In the genomic region with DNA sequence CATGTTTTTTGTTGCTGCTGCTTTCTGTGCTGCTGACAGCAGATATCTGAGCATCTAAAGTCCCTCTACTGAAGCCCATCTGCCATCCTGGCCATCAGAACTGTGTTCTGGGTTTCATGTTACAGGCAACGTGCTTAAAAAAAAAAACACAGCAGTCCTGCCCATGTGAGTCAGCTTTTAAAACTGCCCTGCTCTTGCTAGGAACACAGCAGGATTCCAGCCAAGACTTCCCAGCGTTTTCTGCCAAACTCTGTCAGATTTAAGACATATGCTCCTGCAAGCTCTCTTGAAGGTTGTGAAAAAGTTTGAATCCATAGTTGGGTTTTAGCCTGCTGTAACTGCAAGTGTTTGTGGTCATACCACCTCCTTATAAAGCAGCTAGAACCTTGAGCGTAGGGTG, we compare ENCODE assay signal across 8 mouse cellular contexts. TPM values are rescaled to one million over a fixed set of nuclear protein-coding genes. Genes with fewer than 3 reads are reported as not detected.
DNase-seq lines count a peak whose midpoint lies in the region; ATAC-seq and TF ChIP-seq lines count a peak whose summit lies in the region.
"Had no signal": no experiment of that assay in that cellular context is flagged by ENCODE, and none has a peak within 500 bp of the region (broad histone marks: within the 10 kb centered on the region; RNA-seq: fewer than 3 reads in every experiment).

A gene (plus strand): TSS at position 298 of the 400 bp plus-strand sequence.

- no peaks in the 10 kb centered on the region for H3K4me1 ChIP-seq in heart, embryonic 13.5 days
- no peaks in the 10 kb centered on the region for H3K4me1 ChIP-seq in midbrain, embryonic 11.5 days (ENCODE audit: control insufficient read depth, insufficient read depth, low read length)

- H3ac ChIP-seq in myocyte (ENCODE audit: control insufficient read depth, insufficient read length), result no peak within 1 kb of the TSS

- no peak for TF ChIP-seq POLR2A in brain, embryonic 14.5 days (IDR thresholded peaks at IDR 0.05; ENCODE audit: borderline replicate concordance, extremely low read depth, insufficient read depth, insufficient read length, poor library complexity, severe bottlenecking)
- no peak for TF ChIP-seq POLR2A in myocyte (IDR thresholded peaks at IDR 0.05; ENCODE audit: insufficient read length, low read depth)

- in situ Hi-C loops in Patski (cut with MboI; ENCODE audit: low pct_unique_long_range_greater_than_20kb), result no loop called here

- POLR2A ChIA-PET in Patski (lab: Charles Lee), result no interaction called here

- no peak for DNase-seq in Patski (ENCODE audit: low read depth, low spot score)
- peak; percentile 75 for DNase-seq in brain, embryonic 14.5 days (ENCODE audit: low read depth)
- DNase-seq in left cerebral cortex, adult 11 months (ENCODE audit: low spot score), result peak; percentile 17
- no peak for DNase-seq in midbrain, embryonic 11.5 days (ENCODE audit: low spot score, missing footprints)

- TF ChIP-seq CTCF in Patski (IDR thresholded peaks at IDR 0.05), result no peak
- TF ChIP-seq CTCF in brain, embryonic 14.5 days (IDR thresholded peaks at IDR 0.05; ENCODE audit: borderline replicate concordance, extremely low read depth, insufficient read depth, insufficient read length), result no peak

- H3K9me3 ChIP-seq in heart, embryonic 13.5 days, result no peaks in the 10 kb centered on the region
- no peaks in the 10 kb centered on the region for H3K9me3 ChIP-seq in midbrain, embryonic 11.5 days (ENCODE audit: control insufficient read depth, low read length)

- CTCF ChIA-PET in Patski (lab: Charles Lee), result interaction anchor here (1.0 to 1.2 kb wide), 3 partner anchors 11 to 189 kb away, joined by 3 to 6 read pairs (median 3); no protein-coding TSS in a partner anchor

- H3K9ac ChIP-seq in heart, embryonic 13.5 days, result no peak within 1 kb of the TSS
- H3K9ac ChIP-seq in midbrain, embryonic 11.5 days (ENCODE audit: low read length), result no peak within 1 kb of the TSS

- H3K79me2 ChIP-seq in myocyte (ENCODE audit: control insufficient read depth, insufficient read depth), result no peaks in the 10 kb centered on the region

- H3K27ac ChIP-seq in heart, embryonic 13.5 days (replicated peaks), result peak within 1 kb of the TSS; percentile 56
- H3K27ac ChIP-seq in midbrain, embryonic 11.5 days (ENCODE audit: low read depth, low read length), result no peak within 1 kb of the TSS
- H3K27ac ChIP-seq: macrophage had no signal

- peaks cover 18% of the 10 kb centered on the region for H3K27me3 ChIP-seq in Patski
- no peaks in the 10 kb centered on the region for H3K27me3 ChIP-seq in heart, embryonic 13.5 days (replicated peaks)
- H3K27me3 ChIP-seq in myocyte (ENCODE audit: control insufficient read depth, insufficient read depth, insufficient read length), result no peaks in the 10 kb centered on the region
- H3K27me3 ChIP-seq in midbrain, embryonic 11.5 days (ENCODE audit: control insufficient read depth, insufficient read depth, low read length), result no peaks in the 10 kb centered on the region; the same call in 1 of the 2 replicates

- no peaks in the 10 kb centered on the region for H3K36me3 ChIP-seq in heart, embryonic 13.5 days
- H3K36me3 ChIP-seq in myocyte (ENCODE audit: control insufficient read depth, insufficient read depth), result no peaks in the 10 kb centered on the region
- no peaks in the 10 kb centered on the region for H3K36me3 ChIP-seq in midbrain, embryonic 11.5 days (ENCODE audit: control insufficient read depth, insufficient read depth, low read length)

- ATAC-seq in Patski, result peak; percentile 51
- ATAC-seq in heart, embryonic 13.5 days (ENCODE audit: extremely low read depth, insufficient number of reproducible peaks, low FRiP score, low TSS enrichment), result no peak
- no peak for ATAC-seq in inflammation-experienced regulatory T-cells, adult 6 months
- no peak for ATAC-seq in midbrain, embryonic 11.5 days (ENCODE audit: low FRiP score)

- 16% methylated on average over 3 of the region's 3 CpGs for WGBS in heart, embryonic 13.5 days
- WGBS in midbrain, embryonic 11.5 days, result 38% methylated on average over 3 of the region's 3 CpGs

- peak within 1 kb of the TSS; percentile 8; the same call in 1 of the 2 replicates for H3K4me3 ChIP-seq in heart, embryonic 13.5 days
- H3K4me3 ChIP-seq in myocyte, result no peak within 1 kb of the TSS
- no peak within 1 kb of the TSS for H3K4me3 ChIP-seq in midbrain, embryonic 11.5 days (ENCODE audit: low read depth, low read length)

- H3K4me2 ChIP-seq in heart, embryonic 13.5 days, result peak within 1 kb of the TSS; percentile 22
- peak within 1 kb of the TSS; percentile 74 for H3K4me2 ChIP-seq in myocyte (ENCODE audit: low read depth)
- H3K4me2 ChIP-seq in midbrain, embryonic 11.5 days, result no peak within 1 kb of the TSS

TF ChIP-seq in myocyte, 11 proteins besides CTCF, POLR2A, EP300 and RAD21:
- TF ChIP-seq TCF3 (IDR thresholded peaks at IDR 0.05; ENCODE audit: insufficient read length, low read depth) (no peak), POLR2AphosphoS2 (IDR thresholded peaks at IDR 0.05; ENCODE audit: insufficient read length, low read depth) (no peak), REST (IDR thresholded peaks at IDR 0.05; ENCODE audit: insufficient read depth, insufficient read length) (no peak), MYOD1 (IDR thresholded peaks at IDR 0.05; ENCODE audit: control insufficient read depth in 1 of 3, insufficient read length in 2 of 3, low read depth in 2 of 3) (no peak), TCF12 (IDR thresholded peaks at IDR 0.05; ENCODE audit: insufficient read depth, poor library complexity, severe bottlenecking) (no peak), SRF (IDR thresholded peaks at IDR 0.05; ENCODE audit: control insufficient read depth, insufficient read length, low read depth) (no peak), USF1 (IDR thresholded peaks at IDR 0.05; ENCODE audit: low read depth) (no peak), CEBPB (IDR thresholded peaks at IDR 0.05; ENCODE audit: insufficient read depth, poor library complexity, severe bottlenecking) (no peak), E2F4 (IDR thresholded peaks at IDR 0.05; ENCODE audit: insufficient read depth) (no peak)
TF ChIP-seq in myocyte: peak in this region for 0.

RNA-seq across cellular contexts. Expression of the gene that starts here (rescaled TPM):
- polyA plus RNA-seq in Patski (2021), result 0.12 TPM
- polyA plus RNA-seq in brain, embryonic 14.5 days (2012; rRNA removed), result 1.1 and 1.5 TPM in 2 replicates
- 3.3 and 4.7 TPM in 2 replicates for polyA plus RNA-seq in heart, embryonic 13.5 days (2015; fragmentation: Nextera tagmentation; extraction: Ambion mirVana)
- polyA plus RNA-seq in myocyte (2012; fragmentation: generic; extraction: Trizol), result 2.1 TPM
- polyA plus RNA-seq in inflammation-experienced regulatory T-cells, adult 6 months (2017; shearing (Covaris generic)), result not detected
- polyA plus RNA-seq in midbrain, embryonic 11.5 days (2014; fragmentation: Nextera tagmentation; extraction: Ambion mirVana), result 0.79 and 1.0 TPM in 2 replicates
- polyA plus RNA-seq: macrophage had no signal

Comparison
In these comparisons a context has a peak if more than half of its experiments do, and no peak if none do; other contexts are left out.
1. Peak in ATAC-seq in Patski; RNA of the gene not detected or under 1 TPM.
2. DNase-seq: peak in brain, embryonic 14.5 days (single experiment) and left cerebral cortex, adult 11 months (single experiment); none in Patski (single experiment) and midbrain, embryonic 11.5 days (single experiment).